Mouse (Mus musculus): ENCODE measurements around the gene L3mbtl3.

DNA sequence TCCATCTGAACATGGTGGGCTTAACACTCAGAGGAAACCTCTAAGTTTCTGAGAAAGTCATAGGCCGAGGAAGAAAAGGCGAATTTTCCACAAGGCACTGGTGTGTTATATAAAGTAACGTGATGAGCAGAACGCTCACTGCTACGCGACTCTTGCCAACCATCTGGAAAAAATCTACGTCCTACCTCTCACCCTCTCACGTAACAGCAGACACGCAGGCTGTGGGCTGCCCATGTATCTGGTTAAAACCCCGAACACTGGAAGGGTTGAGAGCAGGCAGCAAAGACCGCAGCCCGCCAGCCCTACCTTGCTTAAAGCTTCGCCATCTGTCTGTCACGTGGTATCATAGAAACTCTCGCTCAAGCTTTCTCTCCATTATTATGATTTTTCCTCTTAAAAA, 61.4 kb downstream of the L3mbtl3 start:
- TF ChIP-seq POLR2A (IDR thresholded peaks at IDR 0.05; ENCODE audit: borderline replicate concordance, low read depth, low read length) (no peak), CTCF (IDR thresholded peaks at IDR 0.05; ENCODE audit: low read depth, low read length) (no peak)
